Mouse (Mus musculus) gastrocnemius, postnatal 36 days (tissue): Measurements from ENCODE around the gene Vars2. TPM values are rescaled to one million over a fixed set of nuclear protein-coding genes. Genes with fewer than 3 reads are reported as not detected.

Source experiments
- DNase-seq, 2 experiments: peaks; one replicate each; pipeline ENCODE4 v3.0.0; 2022
- intact Hi-C: fragments of 180-260 bp; cut with DNase I; formaldehyde crosslinking; loops from one replicate; pipeline ENCODE4 v1.15.1; 2025
- total RNA-seq, 2 experiments: library from RNA; stranded (reverse); gene quantifications; 2 replicates each; pipeline ENCODE4 v1.2.3; 2021

Vars2 gene
- total RNA-seq, 2 experiments from 2014 or later = 12.5 to 12.9 TPM

DNA sequence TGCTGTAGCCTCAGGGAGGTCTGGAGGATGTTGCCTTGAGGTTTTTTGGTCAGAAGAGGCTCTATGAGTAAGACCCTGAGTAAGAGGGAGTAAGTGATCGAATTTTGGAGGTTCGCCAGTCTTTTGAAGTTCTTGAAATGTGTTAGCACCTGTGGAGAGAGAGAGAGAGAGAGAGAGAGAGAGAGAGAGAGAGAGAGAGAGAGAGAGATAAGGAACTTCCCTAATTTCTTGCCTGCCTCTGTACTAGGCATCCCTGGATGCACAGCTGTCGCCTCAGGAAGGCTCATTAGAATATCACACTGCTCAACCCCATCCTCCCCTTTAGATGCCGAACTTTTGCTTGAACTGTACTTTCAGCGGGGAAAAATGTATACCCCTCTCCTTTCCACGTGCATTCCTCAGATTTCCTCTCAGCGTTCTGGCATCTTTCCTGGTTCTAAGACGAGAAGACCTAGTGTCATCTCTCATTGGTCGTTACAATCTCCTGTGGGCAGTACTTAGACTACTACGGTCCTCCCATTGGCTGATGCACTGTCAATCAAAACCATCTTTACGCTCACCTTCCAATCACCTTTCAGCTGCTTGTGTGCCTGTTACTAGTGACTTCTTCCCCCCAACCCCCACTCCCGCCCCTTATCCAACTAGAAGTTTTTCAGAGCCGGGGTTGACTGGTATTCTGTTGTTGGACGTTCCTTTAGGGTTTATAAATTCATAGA lies 28.8 kb downstream of the Vars2 start:
- intact Hi-C loops = loop anchor here (5.0 kb wide), 2 partner anchors 84 to 99 kb away; no protein-coding TSS in a partner anchor
- DNase-seq = no peak

- no peak for DNase-seq
- intact Hi-C loops = loop anchor here (5.0 kb wide), 2 partner anchors 86 to 101 kb away; no protein-coding TSS in a partner anchor
These were observed 31.0 kb downstream of the Vars2 start for GRCm38 (mm10) chr17:35636363-35636762.

- intact Hi-C loops = loop anchor here (5.0 kb wide), 2 partner anchors 87 to 102 kb away; no protein-coding TSS in a partner anchor
- peak; percentile 28 to 36 for DNase-seq
These were observed 31.7 kb downstream of the Vars2 start for GRCm38 (mm10) chr17:35635699-35636111.

- intact Hi-C loops = loop anchor here (5.0 kb wide), 2 partner anchors 87 to 102 kb away; no protein-coding TSS in a partner anchor
- no peak for DNase-seq
These were observed 32.2 kb downstream of the Vars2 start for GRCm38 (mm10) chr17:35635202-35635601.

GRCm38 (mm10) chr17:35633992-35634391 lies 33.4 kb downstream of the Vars2 start:
- no peak for DNase-seq
- intact Hi-C loops = no loop called here

DNA sequence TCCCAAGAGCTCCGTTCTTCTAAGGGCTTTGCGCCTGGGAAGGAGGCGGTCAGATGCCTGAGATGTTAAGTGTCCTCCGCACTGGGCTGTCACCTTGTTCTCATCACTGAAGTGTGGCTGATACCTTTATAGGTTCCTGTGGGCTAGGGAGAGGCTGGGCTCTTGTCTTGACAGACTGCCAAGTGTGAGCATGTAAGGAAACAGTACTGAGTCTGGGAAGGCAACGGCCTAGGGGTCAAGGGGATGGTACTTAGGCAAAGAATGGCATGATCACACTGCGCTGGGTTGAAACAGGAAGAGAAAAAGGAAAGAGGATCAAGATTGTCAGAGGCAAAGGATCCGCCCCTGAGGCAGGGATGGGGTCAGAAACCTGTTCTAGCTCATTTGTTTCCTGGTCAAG lies 40.9 kb downstream of the Vars2 start, which contains the start of gene Gm9573:
Gene Gm9573, minus strand, starts transcription at position 101 of the 400 bp plus-strand sequence.
- DNase-seq = no peak
- intact Hi-C loops = no loop called here

- no peak for DNase-seq
- intact Hi-C loops = no loop called here
These were observed 50.3 kb downstream of the Vars2 start for GRCm38 (mm10) chr17:35617127-35617526.

Other genes starting within 250 kb of the Vars2 start
- gene H2-Q6, start 242.7 kb downstream of the Vars2 start, total RNA-seq = under 1 TPM; 0.17 to 0.26 TPM
- under 1 TPM; 0.33 to 0.62 TPM for gene H2-Q7, start 228.4 kb downstream of the Vars2 start, total RNA-seq
- gene H2-Q10, start 197.5 kb downstream of the Vars2 start, total RNA-seq = under 1 TPM; 0.10 to 0.13 TPM
- not detected for gene Pou5f1, start 161.6 kb downstream of the Vars2 start, total RNA-seq
- gene Tcf19, start 150.8 kb downstream of the Vars2 start, total RNA-seq = 1 to 10 TPM; 1.5 to 2.0 TPM
- 1 to 10 TPM; 1.4 to 2.8 TPM for gene Cchcr1, start 150.5 kb downstream of the Vars2 start, total RNA-seq
- gene Psors1c2, start 134.4 kb downstream of the Vars2 start, total RNA-seq = not detected
- gene Cdsn, start 115.5 kb downstream of the Vars2 start, total RNA-seq = not detected
- gene 2300002M23Rik, start 100.1 kb downstream of the Vars2 start, total RNA-seq = not detected
- gene Sfta2, start 66.0 kb downstream of the Vars2 start, total RNA-seq = not detected
- not detected for gene Gm9573, start 41.0 kb downstream of the Vars2 start, total RNA-seq
- not detected for gene Mucl3, start 23.9 kb downstream of the Vars2 start, total RNA-seq
- gene Gtf2h4, start 6.1 kb upstream of the Vars2 start, total RNA-seq = 10 to 100 TPM; 15.3 to 19.0 TPM
- 10 to 100 TPM; 12.7 to 15.0 TPM for gene Ddr1, start 37.0 kb upstream of the Vars2 start, total RNA-seq
- gene Ier3, start 154.1 kb upstream of the Vars2 start, total RNA-seq = 1 to 10 TPM; 5.3 to 5.4 TPM
- gene Flot1, start 155.6 kb upstream of the Vars2 start, total RNA-seq = 10 to 100 TPM; 44.0 to 44.1 TPM
- 10 to 100 TPM; 34.7 to 38.6 TPM for gene Tubb5, start 170.7 kb upstream of the Vars2 start, total RNA-seq
- 1 to 10 TPM; 2.9 to 3.5 TPM for gene Mdc1, start 173.9 kb upstream of the Vars2 start, total RNA-seq
- gene Nrm, start 193.7 kb upstream of the Vars2 start, total RNA-seq = 1 to 10 TPM; 1.6 to 2.0 TPM
- gene Ppp1r18, start 198.0 kb upstream of the Vars2 start, total RNA-seq = 1 to 10 TPM; 5.1 to 5.2 TPM
- 10 to 100 TPM; 10.8 to 14.2 TPM for gene Dhx16, start 212.2 kb upstream of the Vars2 start, total RNA-seq
- 10 to 100 TPM; 59.6 to 63.8 TPM for gene 2310061I04Rik, start 229.8 kb upstream of the Vars2 start, total RNA-seq
- 1 to 10 TPM; 3.0 to 3.2 TPM for gene Atat1, start 242.5 kb upstream of the Vars2 start, total RNA-seq
- gene Mrps18b, start 248.8 kb upstream of the Vars2 start, total RNA-seq = 10 to 100 TPM; 53.8 to 55.4 TPM
- gene Ppp1r10, start 248.8 kb upstream of the Vars2 start, total RNA-seq = 10 to 100 TPM; 17.8 to 19.2 TPM